19 mouse cellular contexts compared by ENCODE assay signal in the genomic region with DNA sequence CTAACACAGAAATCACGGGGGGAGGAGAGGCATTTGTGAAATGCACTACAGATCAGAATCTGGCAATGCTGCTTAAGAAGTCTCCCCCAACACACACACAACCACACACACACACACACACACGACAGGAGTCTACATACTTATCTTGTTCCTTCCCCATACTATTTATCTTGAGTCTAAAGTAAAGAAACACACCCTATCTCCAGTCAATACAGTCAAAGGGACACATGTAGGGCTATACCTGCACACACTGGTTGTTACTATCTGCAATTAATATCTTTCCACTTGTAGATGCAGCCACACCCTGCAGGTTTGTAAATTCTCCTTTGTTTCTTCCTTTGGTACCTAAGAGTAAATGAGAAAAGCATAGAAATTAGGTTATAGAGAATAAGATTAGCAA. TPM values are rescaled to one million over a fixed set of nuclear protein-coding genes. Genes with fewer than 3 reads are reported as not detected.
"Had no signal": no experiment of that assay in that cellular context is flagged by ENCODE, and none has a peak within 500 bp of the region (broad histone marks: within the 10 kb centered on the region; RNA-seq: fewer than 3 reads in every experiment).

No protein-coding gene starts in this region.

- H3K4me1 ChIP-seq: megakaryocyte, embryonic 14.5 days; neural tube, embryonic 12.5 days had no signal

- DNase-seq: lung, adult 18-20 months; lung, embryonic 14.5 days; lung, postnatal 10 days; right cerebral cortex, postnatal 14 days; thymus, adult 2 months; thymus, postnatal 25 days; thymus, postnatal 4 days had no signal

- H3K27ac ChIP-seq: liver, embryonic 14.5 days; macrophage; midbrain, embryonic 13.5 days; midbrain, embryonic 15.5 days; neural tube, embryonic 12.5 days had no signal

- H3K27me3 ChIP-seq: midbrain, embryonic 13.5 days; midbrain, embryonic 15.5 days; neural tube, embryonic 12.5 days had no signal

- H3K4me3 ChIP-seq: megakaryocyte, embryonic 14.5 days; midbrain, embryonic 13.5 days; midbrain, embryonic 15.5 days; neural tube, embryonic 12.5 days had no signal

- H3K9ac ChIP-seq: liver, embryonic 14.5 days; lung, embryonic 14.5 days; midbrain, embryonic 13.5 days; midbrain, embryonic 15.5 days; neural tube, embryonic 12.5 days had no signal

- H3K9me3 ChIP-seq: megakaryocyte, embryonic 14.5 days; midbrain, embryonic 13.5 days; midbrain, embryonic 15.5 days; neural tube, embryonic 12.5 days had no signal

- H3K4me2 ChIP-seq: lung, embryonic 14.5 days; midbrain, embryonic 11.5 days; midbrain, embryonic 13.5 days; midbrain, embryonic 15.5 days; neural tube, embryonic 12.5 days had no signal

- ATAC-seq: midbrain, embryonic 13.5 days; midbrain, embryonic 15.5 days had no signal

RNA-seq across cellular contexts. Expression of a gene that starts 3.9 kb away (rescaled TPM):
- total RNA-seq: midbrain, postnatal 0 days; monocyte, adult 5-6 weeks; neutrophil, adult 5-6 weeks had no signal
- polyA plus RNA-seq: macrophage; spleen, adult 2 months; thymus, adult 2 months; urinary bladder, adult 2 months had no signal
